Mouse (Mus musculus): ENCODE measurements around the gene Tesk2.

Gene Tesk2

GRCm38 (mm10) chr4:116721098-116721628, 415 bp downstream of the Tesk2 start:
- no peak for DNase-seq

- DNase-seq = peak; percentile 25
Observed at GRCm38 (mm10) chr4:116722230-116722629, 1.5 kb downstream of the Tesk2 start.

GRCm38 (mm10) chr4:116725444-116725843, 4.7 kb downstream of the Tesk2 start:
- no peak for DNase-seq

- no peak for DNase-seq
Observed at GRCm38 (mm10) chr4:116727401-116727800, 6.7 kb downstream of the Tesk2 start.

- no peak for DNase-seq
Observed at GRCm38 (mm10) chr4:116729532-116729931, 8.8 kb downstream of the Tesk2 start.

- DNase-seq = no peak
Observed at GRCm38 (mm10) chr4:116731077-116731476, 10.3 kb downstream of the Tesk2 start.

GRCm38 (mm10) chr4:116732355-116732754, 11.6 kb downstream of the Tesk2 start:
- DNase-seq = peak; percentile 28

- DNase-seq = no peak
Observed at GRCm38 (mm10) chr4:116734996-116735395, 14.2 kb downstream of the Tesk2 start.

GRCm38 (mm10) chr4:116738972-116739751, 18.4 kb downstream of the Tesk2 start:
- no peak for DNase-seq

GRCm38 (mm10) chr4:116749750-116750149, 29.0 kb downstream of the Tesk2 start:
- DNase-seq = no peak

GRCm38 (mm10) chr4:116761914-116762313, 41.2 kb downstream of the Tesk2 start:
- no peak for DNase-seq

GRCm38 (mm10) chr4:116764001-116764400, 43.3 kb downstream of the Tesk2 start:
- DNase-seq = no peak

- no peak for DNase-seq
Observed at GRCm38 (mm10) chr4:116768510-116768909, 47.8 kb downstream of the Tesk2 start.

GRCm38 (mm10) chr4:116769060-116769459, 48.3 kb downstream of the Tesk2 start:
- DNase-seq = no peak

- DNase-seq = no peak
Observed at GRCm38 (mm10) chr4:116776391-116776790, 55.6 kb downstream of the Tesk2 start.

GRCm38 (mm10) chr4:116777079-116777478, 56.3 kb downstream of the Tesk2 start:
- DNase-seq = no peak

- no peak for DNase-seq
Observed at GRCm38 (mm10) chr4:116780541-116780940, 59.8 kb downstream of the Tesk2 start.

- DNase-seq = no peak
Observed at GRCm38 (mm10) chr4:116781366-116781765, 60.6 kb downstream of the Tesk2 start.

- DNase-seq = no peak
Observed at GRCm38 (mm10) chr4:116782171-116782570, 61.4 kb downstream of the Tesk2 start.

GRCm38 (mm10) chr4:116786587-116786986, 65.8 kb downstream of the Tesk2 start:
- no peak for DNase-seq

- no peak for DNase-seq
Observed at GRCm38 (mm10) chr4:116787985-116788760, 67.4 kb downstream of the Tesk2 start.

GRCm38 (mm10) chr4:116788956-116789355, 68.2 kb downstream of the Tesk2 start:
- DNase-seq = peak; percentile 78

GRCm38 (mm10) chr4:116792453-116792852, 71.7 kb downstream of the Tesk2 start:
- DNase-seq = no peak

GRCm38 (mm10) chr4:116794273-116794672, 73.5 kb downstream of the Tesk2 start:
- no peak for DNase-seq

Data from kidney, adult 18-20 months (tissue).